Mouse (Mus musculus): ENCODE results near the gene Fntb.

- no peak for TF ChIP-seq CTCF (IDR thresholded peaks at IDR 0.05; ENCODE audit: low read depth)
- TF ChIP-seq EP300 (IDR thresholded peaks at IDR 0.05; ENCODE audit: low read depth), result no peak
Measured at GRCm38 (mm10) chr12:76868463-76869198, 103.2 kb downstream of the Fntb start.

Data from liver, postnatal 0 days (tissue).